Mouse (Mus musculus) liver, postnatal 0 days (tissue): ENCODE measurements around the gene H2-T3.

Source experiments
- CTCF ChIP-seq: sonication (generic); IDR thresholded peaks from 2 replicates; pipeline ENCODE4 v1.5.1; 2016; ENCODE audit warnings: antibody characterized with exemption, low read depth
- EP300 ChIP-seq: IDR thresholded peaks from 2 replicates; pipeline ENCODE4 v1.6.1; 2016; ENCODE audit warnings: antibody characterized with exemption, low read depth, mild to moderate bottlenecking

DNA sequence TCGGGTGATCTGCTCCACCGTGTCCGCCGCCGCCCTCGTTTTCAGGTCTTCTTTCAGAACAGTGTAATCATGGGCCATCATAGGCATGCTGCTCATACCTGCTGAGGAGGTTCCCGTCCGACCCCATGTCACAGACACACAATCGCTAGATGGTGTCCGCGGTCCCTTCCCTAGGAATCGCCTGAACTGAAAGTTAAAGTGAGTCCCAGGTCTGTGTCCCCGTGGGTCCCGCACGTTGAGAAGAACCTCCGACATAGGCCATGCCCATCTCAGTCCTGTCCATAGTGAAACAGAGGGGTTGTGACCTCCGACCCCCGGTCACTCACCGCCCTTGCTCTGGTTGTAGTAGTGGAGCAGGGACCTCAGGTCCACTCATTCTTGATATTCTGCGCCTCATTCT is 25.5 kb upstream of the H2-T3 start:
- TF ChIP-seq CTCF (no peak), EP300 (no peak)
